Mouse (Mus musculus) large intestine, adult 2 months (tissue): ENCODE data around the gene Syt9. TPM values are rescaled to one million over a fixed set of nuclear protein-coding genes. Genes with fewer than 3 reads are reported as not detected.
"Not testable (repeated sequence)": the region's sequence is repeated elsewhere in the genome, so short reads cannot be mapped to it uniquely, and the experiment has no call there.

Experiments used
- DNase-seq: peaks from one replicate; pipeline ENCODE4 v3.0.0-alpha.2; 2012; ENCODE audit warnings: low read depth, low spot score
- WGBS: fragments of 180-500 bp; shearing (Covaris S2); methylation state at CpG from one replicate; pipeline ENCODE4 v1.1.7; 2018; 5-methylcytosine and 5-hydroxymethylcytosine counted together
- polyA plus RNA-seq: library from polyadenylated mRNA; depleted of rRNA; stranded (reverse); fragments of >200 nt; gene quantifications from 2 replicates; pipeline ENCODE4 v1.2.3, GENCODE M21; 2012

The Syt9 gene
- polyA plus RNA-seq, 1 experiment = 0.78 TPM

- no peak for DNase-seq
- 53% methylated on average over 5 of the region's 5 CpGs for WGBS
These were observed 84.6 kb downstream of the Syt9 start for GRCm38 (mm10) chr7:107455118-107455521.

- WGBS = 74% methylated on average over 4 of the region's 4 CpGs
- no peak for DNase-seq
These were observed 90.6 kb downstream of the Syt9 start for GRCm38 (mm10) chr7:107461167-107461566.

GRCm38 (mm10) chr7:107461699-107462440, 91.3 kb downstream of the Syt9 start:
- WGBS = 47% methylated on average over 1 of the region's 1 CpGs
- DNase-seq = no peak

- WGBS = 17% methylated on average over 3 of the region's 3 CpGs
- no peak for DNase-seq
These were observed 92.4 kb downstream of the Syt9 start for GRCm38 (mm10) chr7:107462962-107463361.

- WGBS = 52% methylated on average over 3 of the region's 3 CpGs
- DNase-seq = no peak
These were observed 94.6 kb downstream of the Syt9 start for GRCm38 (mm10) chr7:107465081-107465480.

- WGBS = 44% methylated on average over 7 of the region's 7 CpGs
- no peak for DNase-seq
These were observed 108.7 kb downstream of the Syt9 start for GRCm38 (mm10) chr7:107478979-107479965.

- 79% methylated on average over 2 of the region's 2 CpGs for whole genome bisulfite sequencing
- not testable (repeated sequence) for DNase-seq
These were observed 115.2 kb downstream of the Syt9 start for GRCm38 (mm10) chr7:107485709-107486108.

GRCm38 (mm10) chr7:107495428-107495827, 124.9 kb downstream of the Syt9 start:
- DNase-seq = no peak

- 79% methylated on average over 7 of the region's 7 CpGs for WGBS
- DNase-seq = no peak
These were observed 126.4 kb downstream of the Syt9 start for GRCm38 (mm10) chr7:107496923-107497322.

- no peak for DNase-seq
- WGBS = 70% methylated on average over 7 of the region's 7 CpGs
These were observed 130.1 kb downstream of the Syt9 start for GRCm38 (mm10) chr7:107500641-107501040.

GRCm38 (mm10) chr7:107504761-107505712, 134.5 kb downstream of the Syt9 start:
- WGBS = 46% methylated on average over 5 of the region's 5 CpGs

GRCm38 (mm10) chr7:107507920-107508319, 137.4 kb downstream of the Syt9 start:
- WGBS = 72% methylated on average over 3 of the region's 3 CpGs
- DNase-seq = no peak

More at GRCm38 (mm10) chr7:107504761-107505712, 134.5 kb downstream of the Syt9 start:
- no peak for DNase-seq

GRCm38 (mm10) chr7:107509740-107510139, 139.2 kb downstream of the Syt9 start:
- WGBS = 59% methylated on average over 3 of the region's 3 CpGs

GRCm38 (mm10) chr7:107516704-107517410, 146.3 kb downstream of the Syt9 start:
- 31% methylated on average over 8 of the region's 8 CpGs for WGBS
- no peak for DNase-seq

More at GRCm38 (mm10) chr7:107509740-107510139, 139.2 kb downstream of the Syt9 start:
- DNase-seq = no peak

GRCm38 (mm10) chr7:107519256-107520025, 148.9 kb downstream of the Syt9 start:
- 84% methylated on average over 12 of the region's 12 CpGs for WGBS

GRCm38 (mm10) chr7:107521411-107521810, 150.9 kb downstream of the Syt9 start:
- DNase-seq = no peak
- WGBS = 83% methylated on average over 6 of the region's 6 CpGs

More at GRCm38 (mm10) chr7:107519256-107520025, 148.9 kb downstream of the Syt9 start:
- no peak for DNase-seq

- DNase-seq = peak; percentile 8
- 2% methylated on average over 1 of the region's 1 CpGs for WGBS
These were observed 155.8 kb downstream of the Syt9 start for GRCm38 (mm10) chr7:107526299-107526698.
